Mouse (Mus musculus) hematopoietic stem cell, adult 5-6 weeks (primary cell): ENCODE results near the gene Acsl5. TPM values are rescaled to one million over a fixed set of nuclear protein-coding genes. Genes with fewer than 3 reads are reported as not detected.

Source experiments
- ATAC-seq, 2 experiments: fragments of 125-278 bp in 1 of 2; replicated peaks in 1 of 2; 2 replicates each; pipeline ENCODE4 v1.8.0; 2016 to 2017; ENCODE audit warnings: inconsistent platforms in 2 of 2, mild to moderate bottlenecking in 2 of 2, moderate number of reproducible peaks in 2 of 2, low read depth in 1 of 2, moderate TSS enrichment in 1 of 2; ENCODE audit not compliant: low FRiP score in 2 of 2, poor library complexity in 2 of 2, severe bottlenecking in 2 of 2, insufficient read depth in 1 of 2, low TSS enrichment in 1 of 2
- total RNA-seq: library from RNA; stranded (forward); fragments of 172-1452, 232-1000 nt; gene quantifications from 2 replicates; pipeline ENCODE4 v1.2.3, GENCODE M21; 2017

Acsl5 gene
- total RNA-seq, 1 experiment from 2014 or later = 92.1 TPM

GRCm38 (mm10) chr19:55231081-55231480, 20.7 kb upstream of the Acsl5 start:
- ATAC-seq = no peak

GRCm38 (mm10) chr19:55232136-55232535, 19.6 kb upstream of the Acsl5 start:
- ATAC-seq = peak in 1 of 2 experiments; percentile 72; a peak in 2 of 4 replicates

- no peak for ATAC-seq
Measured at GRCm38 (mm10) chr19:55236026-55236425, 15.7 kb upstream of the Acsl5 start.

- no peak for ATAC-seq
Measured at GRCm38 (mm10) chr19:55236564-55236963, 15.2 kb upstream of the Acsl5 start.

- no peak for ATAC-seq
Measured at GRCm38 (mm10) chr19:55239766-55240426, 11.8 kb upstream of the Acsl5 start.

GRCm38 (mm10) chr19:55241186-55241645, 10.5 kb upstream of the Acsl5 start, which contains the start of gene Gucy2g:
TSS of gene Gucy2g (minus strand) at chr19:55241236.
- ATAC-seq = no peak

- ATAC-seq = peak; percentile 32 to 48; a peak in 1 of 4 replicates
Measured at GRCm38 (mm10) chr19:55244791-55245231, 6.9 kb upstream of the Acsl5 start.

GRCm38 (mm10) chr19:55247563-55247962, 4.2 kb upstream of the Acsl5 start:
- no peak for ATAC-seq

GRCm38 (mm10) chr19:55247991-55248520, 3.7 kb upstream of the Acsl5 start:
- ATAC-seq = no peak

- ATAC-seq = no peak
Measured at GRCm38 (mm10) chr19:55250451-55250850, 1.3 kb upstream of the Acsl5 start.

GRCm38 (mm10) chr19:55253239-55253569, 1.5 kb downstream of the Acsl5 start:
- 0 out of 4 replicates have a peak, but pooled peaks of 1 of the 2 experiments have one; percentile 15 for ATAC-seq

GRCm38 (mm10) chr19:55253570-55254441, 2.1 kb downstream of the Acsl5 start:
- peak; percentile 78 to 82 for ATAC-seq

GRCm38 (mm10) chr19:55254513-55255016, 2.8 kb downstream of the Acsl5 start:
- ATAC-seq = peak; percentile 40 to 43; a peak in 3 of 4 replicates

GRCm38 (mm10) chr19:55256156-55256555, 4.4 kb downstream of the Acsl5 start:
- ATAC-seq = no peak

- no peak for ATAC-seq
Measured at GRCm38 (mm10) chr19:55257656-55258375, 6.1 kb downstream of the Acsl5 start.

GRCm38 (mm10) chr19:55258514-55258913, 6.8 kb downstream of the Acsl5 start:
- no peak for ATAC-seq
